Mouse (Mus musculus): ENCODE results near the gene Il10rb. TPM values are rescaled to one million over a fixed set of nuclear protein-coding genes. Genes with fewer than 3 reads are reported as not detected.

Gene Il10rb
- polyA plus RNA-seq, 1 experiment from 2014 or later = 6.6 TPM

DNA sequence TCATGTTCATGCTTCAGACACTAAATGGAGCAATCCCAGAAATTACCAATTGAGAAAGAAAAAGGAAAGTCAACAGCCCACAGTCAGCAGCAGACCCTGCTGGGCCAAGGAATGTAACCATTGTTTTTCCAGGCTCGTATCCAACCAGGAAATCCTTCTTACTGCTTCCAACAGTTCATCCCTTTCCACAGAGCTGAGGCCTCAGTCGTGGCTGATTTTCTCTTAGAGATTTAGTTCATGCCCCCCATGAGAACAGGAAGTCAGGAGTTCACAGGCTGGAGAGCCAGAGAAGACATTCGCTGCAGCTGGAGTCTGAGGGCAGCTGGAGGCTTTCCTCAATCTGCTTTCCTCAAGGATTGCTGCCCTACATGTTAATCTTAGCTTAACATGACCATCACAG lies 42.5 kb upstream of the Il10rb start:
- whole genome bisulfite sequencing = 40% methylated on average over 3 of the region's 3 CpGs
- Histone ChIP-seq H3K4me3 (ENCODE audit: low read depth, low read length) (no peak overlapping the region), H3K36me3 (ENCODE audit: control insufficient read depth, insufficient read depth, low read length) (no peaks in the 10 kb centered on the region), H3K9me3 (ENCODE audit: control insufficient read depth, low read length) (no peaks in the 10 kb centered on the region), H3K27me3 (ENCODE audit: control insufficient read depth, insufficient read depth, low read length) (no peaks in the 10 kb centered on the region), H3K9ac (ENCODE audit: low read length) (no peak overlapping the region), H3K27ac (ENCODE audit: low read depth, low read length) (no peak overlapping the region), H3K4me1 (replicated peaks; ENCODE audit: control insufficient read depth, insufficient read depth, low read length) (no peaks in the 10 kb centered on the region), H3K4me2 (ENCODE audit: low read depth, low read length, severe bottlenecking) (no peak overlapping the region)
- DNase-seq (ENCODE audit: low spot score) (no peak), ATAC-seq (replicated peaks; ENCODE audit: low FRiP score) (no peak)

DNA sequence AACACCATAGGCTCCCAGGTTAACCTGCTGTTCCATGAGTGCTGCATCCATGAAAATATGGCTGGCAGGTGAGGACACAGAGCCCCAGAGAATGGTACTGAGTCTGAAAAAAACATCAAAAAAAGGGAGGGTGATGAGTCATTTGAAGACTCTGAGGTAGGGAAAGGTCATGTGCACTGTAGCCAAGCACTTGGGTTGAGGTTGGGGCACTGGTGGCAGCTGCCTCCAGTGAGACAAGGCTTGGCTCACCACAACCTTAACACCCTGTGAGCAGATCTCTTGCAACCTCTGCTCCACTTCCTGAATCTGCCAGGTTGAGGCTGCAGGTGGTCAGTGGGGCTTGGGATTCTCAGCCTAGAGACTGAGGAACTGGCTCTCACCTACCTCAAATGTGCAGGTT lies 39.4 kb upstream of the Il10rb start:
- H3K27ac ChIP-seq (ENCODE audit: low read depth, low read length) = no peak overlapping the region

DNA sequence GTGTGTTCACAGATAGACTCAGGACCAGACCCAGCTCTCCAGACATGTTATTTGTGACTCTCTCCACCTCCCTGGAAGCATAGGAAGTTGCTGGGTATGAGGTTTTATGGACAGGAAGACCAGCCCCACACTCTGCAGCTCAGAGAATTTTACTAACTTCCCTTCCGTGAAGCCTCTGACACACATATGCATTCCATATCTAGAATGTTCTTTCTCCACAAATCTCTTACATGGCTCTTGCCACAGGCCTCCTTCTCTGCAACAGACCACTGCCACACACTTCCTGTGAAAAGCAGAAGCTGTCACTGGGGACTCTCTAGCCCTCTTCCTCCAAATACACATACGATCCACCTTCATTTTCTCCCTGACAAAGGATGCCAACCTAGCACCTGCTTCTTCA lies 38.9 kb upstream of the Il10rb start:
- WGBS = 93% methylated on average over 2 of the region's 2 CpGs
- ATAC-seq (replicated peaks; ENCODE audit: low FRiP score) (no peak), DNase-seq (ENCODE audit: low spot score) (no peak)
- no peaks in the 10 kb centered on the region for H3K36me3 ChIP-seq (ENCODE audit: control insufficient read depth, insufficient read depth, low read length)
- no peaks in the 10 kb centered on the region for H3K4me1 ChIP-seq (replicated peaks; ENCODE audit: control insufficient read depth, insufficient read depth, low read length)
- no peaks in the 10 kb centered on the region for H3K27me3 ChIP-seq (ENCODE audit: control insufficient read depth, insufficient read depth, low read length)
- no peaks in the 10 kb centered on the region for H3K9me3 ChIP-seq (ENCODE audit: control insufficient read depth, low read length)
- H3K9ac ChIP-seq (ENCODE audit: low read length) = no peak overlapping the region
- no peak overlapping the region for H3K4me2 ChIP-seq (ENCODE audit: low read depth, low read length, severe bottlenecking)
- no peak overlapping the region for H3K27ac ChIP-seq (ENCODE audit: low read depth, low read length)
- no peak overlapping the region for H3K4me3 ChIP-seq (ENCODE audit: low read depth, low read length)

More for the DNA sequence above, 39.4 kb upstream of the Il10rb start:
- Histone ChIP-seq H3K4me3 (ENCODE audit: low read depth, low read length) (no peak overlapping the region), H3K4me2 (ENCODE audit: low read depth, low read length, severe bottlenecking) (no peak overlapping the region), H3K9ac (ENCODE audit: low read length) (no peak overlapping the region), H3K9me3 (ENCODE audit: control insufficient read depth, low read length) (no peaks in the 10 kb centered on the region), H3K36me3 (ENCODE audit: control insufficient read depth, insufficient read depth, low read length) (no peaks in the 10 kb centered on the region), H3K27me3 (ENCODE audit: control insufficient read depth, insufficient read depth, low read length) (no peaks in the 10 kb centered on the region), H3K4me1 (replicated peaks; ENCODE audit: control insufficient read depth, insufficient read depth, low read length) (no peaks in the 10 kb centered on the region)
- ATAC-seq (replicated peaks; ENCODE audit: low FRiP score) (no peak), DNase-seq (ENCODE audit: low spot score) (no peak)

DNA sequence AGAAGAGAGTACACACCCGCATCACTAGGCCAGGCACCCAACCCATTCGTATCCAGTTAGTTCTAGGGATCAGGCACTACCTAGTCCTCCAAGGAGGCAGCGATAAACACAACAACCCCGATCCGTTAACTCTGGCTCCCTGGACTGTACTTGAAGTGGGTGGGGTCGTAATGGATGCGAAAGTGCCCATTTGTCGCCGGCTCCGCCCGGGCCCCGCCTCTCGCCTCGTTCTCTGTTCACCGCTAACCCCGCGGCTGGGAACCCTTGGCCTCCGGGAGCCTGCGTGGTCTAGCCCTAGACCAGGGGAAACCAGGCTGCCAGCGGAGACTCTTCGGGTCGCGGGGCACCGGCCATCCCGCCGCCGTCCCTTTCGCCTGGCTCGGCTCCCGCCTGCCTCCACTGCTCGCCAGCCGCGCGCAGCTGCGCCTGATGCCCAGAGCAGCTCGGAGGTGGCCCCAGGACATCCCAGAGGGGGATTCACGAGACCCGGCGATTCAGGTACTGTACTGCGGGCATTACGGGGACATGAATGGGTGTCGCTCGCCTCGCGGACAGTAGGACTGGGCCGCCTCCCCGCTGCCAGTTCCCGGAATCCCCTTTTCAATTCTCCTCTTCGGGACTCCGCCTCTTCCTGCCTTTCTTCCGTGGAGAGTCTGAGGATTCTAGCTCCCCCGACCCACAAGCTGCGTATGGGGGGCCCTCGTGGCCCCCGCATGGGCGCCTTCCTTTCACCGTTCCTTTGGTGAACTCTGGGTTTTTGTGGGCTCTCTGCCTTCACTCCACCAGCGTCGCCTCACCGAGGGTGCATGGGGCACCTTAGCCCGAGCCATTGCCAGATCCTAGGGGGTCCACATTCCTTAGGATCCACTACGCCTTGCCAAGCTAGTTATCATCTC lies 33.1 kb upstream of the Il10rb start, which contains the start of gene Ifnar2:
Gene Ifnar2 (plus strand): TSS at position 207 of the 896 bp plus-strand sequence.
- peak within 1 kb of the TSS; percentile 62 for H3K4me3 ChIP-seq (ENCODE audit: low read depth, low read length)
- peaks cover 3% of the 10 kb centered on the region; the same call in 1 of the 2 replicates for H3K4me1 ChIP-seq (replicated peaks; ENCODE audit: control insufficient read depth, insufficient read depth, low read length)
- ATAC-seq (replicated peaks; ENCODE audit: low FRiP score) (peak; percentile 93), DNase-seq (ENCODE audit: low spot score) (peak; percentile 81)
- peak within 1 kb of the TSS; percentile 60 for H3K4me2 ChIP-seq (ENCODE audit: low read depth, low read length, severe bottlenecking)
- H3K9ac ChIP-seq (ENCODE audit: low read length) = peak within 1 kb of the TSS; percentile 75
- no peaks in the 10 kb centered on the region for H3K36me3 ChIP-seq (ENCODE audit: control insufficient read depth, insufficient read depth, low read length)
- H3K9me3 ChIP-seq (ENCODE audit: control insufficient read depth, low read length) = no peaks in the 10 kb centered on the region
- peak within 1 kb of the TSS; percentile 79 for H3K27ac ChIP-seq (ENCODE audit: low read depth, low read length)
- under 1% methylated on average over 55 of the region's 62 CpGs for whole genome bisulfite sequencing
- H3K27me3 ChIP-seq (ENCODE audit: control insufficient read depth, insufficient read depth, low read length) = no peaks in the 10 kb centered on the region

DNA sequence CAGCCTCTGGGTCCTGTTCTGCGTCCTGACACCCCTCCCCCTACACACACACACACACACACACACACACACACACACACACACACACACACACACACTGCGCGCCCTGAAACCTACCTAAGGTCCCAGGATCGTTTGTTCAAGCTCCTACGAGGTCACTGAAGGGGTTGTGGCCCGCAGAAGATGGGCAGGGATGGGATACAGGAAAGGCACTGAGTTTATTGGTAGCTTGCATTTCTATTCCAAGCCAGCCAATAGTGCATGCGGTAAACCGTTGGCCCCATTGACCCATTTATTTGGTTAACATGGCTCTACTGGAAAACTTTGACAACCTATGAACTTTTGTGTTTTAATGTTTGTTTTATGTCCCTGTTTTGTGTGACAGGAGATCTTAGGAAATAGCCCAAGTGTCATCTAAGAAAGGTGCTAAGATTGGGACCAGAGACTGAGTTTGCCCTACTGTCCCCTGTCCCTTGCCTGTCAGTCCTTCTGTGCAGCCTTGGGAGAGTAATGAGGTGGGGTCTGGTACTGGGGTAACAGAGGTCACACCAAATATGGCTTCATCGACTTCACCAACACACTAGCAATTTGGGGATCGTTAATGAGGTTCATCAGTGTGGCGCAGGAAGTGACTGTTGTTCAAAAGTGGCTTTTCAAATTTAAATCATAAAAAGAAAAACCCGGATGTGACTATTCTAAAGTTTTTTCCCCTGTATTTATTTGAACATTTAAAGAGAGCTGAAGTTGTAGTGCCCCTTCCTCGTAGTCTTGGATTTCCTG lies 32.3 kb upstream of the Il10rb start:
- Histone ChIP-seq H3K27ac (ENCODE audit: low read depth, low read length) (peak overlapping the region; percentile 79), H3K4me1 (replicated peaks; ENCODE audit: control insufficient read depth, insufficient read depth, low read length) (peaks cover 5% of the 10 kb centered on the region; the same call in 1 of the 2 replicates), H3K9me3 (ENCODE audit: control insufficient read depth, low read length) (no peaks in the 10 kb centered on the region), H3K4me2 (ENCODE audit: low read depth, low read length, severe bottlenecking) (peak overlapping the region; percentile 60), H3K27me3 (ENCODE audit: control insufficient read depth, insufficient read depth, low read length) (no peaks in the 10 kb centered on the region), H3K9ac (ENCODE audit: low read length) (peak overlapping the region; percentile 75), H3K36me3 (ENCODE audit: control insufficient read depth, insufficient read depth, low read length) (no peaks in the 10 kb centered on the region), H3K4me3 (ENCODE audit: low read depth, low read length) (peak overlapping the region; percentile 62)
- WGBS = 44% methylated on average over 13 of the region's 13 CpGs
- DNase-seq (ENCODE audit: low spot score) = no peak
- ATAC-seq (replicated peaks; ENCODE audit: low FRiP score) = 0 out of 2 replicates have a peak, but pooled peaks have one; percentile 13

DNA sequence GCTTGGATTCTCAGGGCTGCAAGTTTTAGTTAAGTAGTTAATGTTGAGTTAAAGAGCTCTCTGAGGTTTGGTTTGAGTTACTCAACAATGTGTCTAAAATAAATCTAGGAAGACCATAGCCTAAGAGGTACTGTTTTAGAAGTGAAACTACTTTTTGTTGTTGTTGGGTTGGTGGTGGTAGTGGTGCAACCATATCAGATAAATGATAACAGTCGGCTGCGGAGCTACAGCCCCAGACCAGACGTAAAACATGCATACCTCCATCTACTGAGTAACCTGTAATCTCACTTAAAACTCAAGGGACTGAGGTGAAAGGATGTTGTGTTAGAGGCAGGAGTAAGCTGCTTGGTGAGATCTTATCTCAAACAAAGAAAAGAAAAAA lies 31.7 kb upstream of the Il10rb start:
- Histone ChIP-seq H3K9ac (ENCODE audit: low read length) (no peak overlapping the region), H3K4me2 (ENCODE audit: low read depth, low read length, severe bottlenecking) (no peak overlapping the region; the same call in 1 of the 2 replicates), H3K27ac (ENCODE audit: low read depth, low read length) (no peak overlapping the region), H3K4me3 (ENCODE audit: low read depth, low read length) (no peak overlapping the region), H3K4me1 (replicated peaks; ENCODE audit: control insufficient read depth, insufficient read depth, low read length) (peaks cover 9% of the 10 kb centered on the region; the same call in 1 of the 2 replicates), H3K27me3 (ENCODE audit: control insufficient read depth, insufficient read depth, low read length) (no peaks in the 10 kb centered on the region), H3K36me3 (ENCODE audit: control insufficient read depth, insufficient read depth, low read length) (no peaks in the 10 kb centered on the region), H3K9me3 (ENCODE audit: control insufficient read depth, low read length) (no peaks in the 10 kb centered on the region)
- ATAC-seq (replicated peaks; ENCODE audit: low FRiP score) (no peak), DNase-seq (ENCODE audit: low spot score) (no peak)
- 91% methylated on average over 3 of the region's 3 CpGs for WGBS

DNA sequence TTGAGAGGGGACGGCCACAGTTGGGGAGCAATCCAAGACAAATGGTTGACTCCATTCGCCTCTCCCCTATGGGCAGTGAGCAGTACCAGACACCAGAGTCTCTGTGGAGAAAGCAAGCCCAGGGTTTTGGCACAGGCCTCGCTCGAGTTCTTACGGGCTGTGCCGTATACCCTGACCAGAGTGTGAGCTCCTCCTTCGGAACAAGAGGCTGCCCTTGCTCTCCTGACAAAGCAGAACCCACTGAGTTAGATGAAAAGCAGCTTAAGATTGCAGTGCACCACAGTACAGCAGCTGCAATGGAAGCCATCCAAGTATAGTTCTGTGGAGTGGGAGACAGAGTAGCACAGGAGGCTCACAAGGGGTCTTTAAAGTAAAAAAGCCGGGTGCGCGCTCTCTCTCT lies 29.3 kb upstream of the Il10rb start:
- no peak overlapping the region for H3K27ac ChIP-seq (ENCODE audit: low read depth, low read length)
- WGBS = 93% methylated on average over 10 of the region's 10 CpGs
- H3K4me1 ChIP-seq (replicated peaks; ENCODE audit: control insufficient read depth, insufficient read depth, low read length) = peaks cover 10% of the 10 kb centered on the region; the same call in 1 of the 2 replicates
- H3K4me2 ChIP-seq (ENCODE audit: low read depth, low read length, severe bottlenecking) = no peak overlapping the region
- no peaks in the 10 kb centered on the region for H3K36me3 ChIP-seq (ENCODE audit: control insufficient read depth, insufficient read depth, low read length)
- H3K9ac ChIP-seq (ENCODE audit: low read length) = no peak overlapping the region
- H3K27me3 ChIP-seq (ENCODE audit: control insufficient read depth, insufficient read depth, low read length) = no peaks in the 10 kb centered on the region
- ATAC-seq (replicated peaks; ENCODE audit: low FRiP score) (no peak), DNase-seq (ENCODE audit: low spot score) (no peak)
- no peak overlapping the region for H3K4me3 ChIP-seq (ENCODE audit: low read depth, low read length)
- no peaks in the 10 kb centered on the region for H3K9me3 ChIP-seq (ENCODE audit: control insufficient read depth, low read length)

DNA sequence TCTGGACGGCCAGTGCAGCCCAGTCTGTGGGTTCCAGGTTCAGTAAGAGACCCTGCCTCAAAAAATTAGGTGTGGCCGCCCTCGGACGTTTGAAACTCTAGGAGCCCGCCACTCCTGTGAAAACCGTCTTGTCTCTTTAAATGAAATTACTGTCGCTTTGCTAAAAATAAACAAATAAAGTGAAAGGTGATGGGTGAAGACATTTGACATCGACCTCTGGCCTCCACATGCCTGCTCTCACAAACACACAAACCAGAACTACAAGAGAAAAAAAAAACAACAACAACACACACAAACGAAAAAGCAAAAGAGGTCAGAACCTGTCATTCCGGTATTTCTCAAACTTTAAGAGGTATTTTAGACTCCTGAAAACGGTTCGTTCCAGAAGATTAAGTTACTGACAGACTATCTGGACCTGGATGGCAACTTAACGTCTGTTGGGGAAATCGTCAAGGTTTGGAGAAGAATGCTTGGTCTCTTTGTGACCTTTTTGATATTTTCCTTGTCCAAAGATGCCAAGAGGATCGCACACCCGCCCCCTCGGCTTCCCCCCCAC lies 27.5 kb upstream of the Il10rb start:
- Histone ChIP-seq H3K27me3 (ENCODE audit: control insufficient read depth, insufficient read depth, low read length) (no peaks in the 10 kb centered on the region), H3K4me3 (ENCODE audit: low read depth, low read length) (no peak overlapping the region), H3K4me1 (replicated peaks; ENCODE audit: control insufficient read depth, insufficient read depth, low read length) (peaks cover 10% of the 10 kb centered on the region; the same call in 1 of the 2 replicates), H3K4me2 (ENCODE audit: low read depth, low read length, severe bottlenecking) (no peak overlapping the region), H3K27ac (ENCODE audit: low read depth, low read length) (no peak overlapping the region), H3K9me3 (ENCODE audit: control insufficient read depth, low read length) (no peaks in the 10 kb centered on the region), H3K9ac (ENCODE audit: low read length) (no peak overlapping the region), H3K36me3 (ENCODE audit: control insufficient read depth, insufficient read depth, low read length) (no peaks in the 10 kb centered on the region)
- ATAC-seq (replicated peaks; ENCODE audit: low FRiP score) = no peak
- WGBS = 61% methylated on average over 17 of the region's 17 CpGs
- no peak for DNase-seq (ENCODE audit: low spot score)

Data from forebrain, embryonic 11.5 days (tissue).